Mouse (Mus musculus) gastrocnemius, postnatal 36 days (tissue): Measurements from ENCODE around the gene Slc52a3. TPM values are rescaled to one million over a fixed set of nuclear protein-coding genes. Genes with fewer than 3 reads are reported as not detected.

Experiments
- DNase-seq, 2 experiments: peaks; one replicate each; pipeline ENCODE4 v3.0.0; 2022
- intact Hi-C: fragments of 180-260 bp; cut with DNase I; formaldehyde crosslinking; loops from one replicate; pipeline ENCODE4 v1.15.1; 2025
- microRNA-seq, 2 experiments: library from miRNA; unstranded; fragments of <30 nt; microRNA quantifications; one replicate each; pipeline ENCODE4 v1.2.0; 2021
- total RNA-seq, 2 experiments: library from RNA; stranded (reverse); gene quantifications; 2 replicates each; pipeline ENCODE4 v1.2.3; 2021

Gene Slc52a3
- total RNA-seq, 2 experiments from 2014 or later: 0.36 to 0.91 TPM

DNA sequence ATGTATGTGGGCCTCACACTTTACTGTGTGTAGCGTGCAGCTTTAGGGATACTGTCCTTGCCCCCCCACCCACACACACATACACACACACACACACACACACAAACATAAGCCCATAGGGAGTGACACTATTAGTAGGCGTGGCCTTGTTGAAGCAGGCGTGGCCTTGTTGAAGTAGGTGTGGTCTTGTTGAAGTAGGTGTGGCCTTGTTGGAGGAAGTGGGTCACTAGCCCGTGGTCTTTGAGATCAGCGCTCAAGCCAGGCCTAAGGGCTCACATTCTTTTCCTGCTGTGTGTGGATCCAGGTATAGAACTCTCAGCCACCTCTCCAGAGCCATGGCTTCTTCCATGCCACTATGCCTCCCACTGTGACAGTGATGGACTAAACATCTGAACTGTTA, 34.7 kb downstream of the Slc52a3 start:
- intact Hi-C loops: no loop called here
- DNase-seq: no peak

DNA sequence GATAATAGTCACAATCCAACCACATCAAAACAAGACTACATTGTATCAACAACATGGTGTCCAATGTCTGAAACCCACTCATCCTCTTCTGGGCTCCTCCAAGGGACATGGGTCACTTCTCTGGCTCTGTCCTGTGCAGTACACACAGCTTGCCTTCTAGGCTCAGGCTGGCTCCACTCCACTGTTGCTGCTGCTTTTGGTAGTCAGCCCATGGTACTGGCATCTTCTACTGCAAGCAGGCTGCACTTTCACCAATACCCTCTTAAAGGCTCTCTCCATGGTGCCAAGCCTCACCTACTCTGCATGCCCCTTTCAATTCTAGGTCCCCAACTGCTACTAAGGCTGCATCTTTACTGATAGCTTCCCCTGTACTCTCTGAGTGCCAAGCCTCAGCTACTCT, 43.8 kb downstream of the Slc52a3 start:
- DNase-seq: no peak
- intact Hi-C loops: no loop called here

DNA sequence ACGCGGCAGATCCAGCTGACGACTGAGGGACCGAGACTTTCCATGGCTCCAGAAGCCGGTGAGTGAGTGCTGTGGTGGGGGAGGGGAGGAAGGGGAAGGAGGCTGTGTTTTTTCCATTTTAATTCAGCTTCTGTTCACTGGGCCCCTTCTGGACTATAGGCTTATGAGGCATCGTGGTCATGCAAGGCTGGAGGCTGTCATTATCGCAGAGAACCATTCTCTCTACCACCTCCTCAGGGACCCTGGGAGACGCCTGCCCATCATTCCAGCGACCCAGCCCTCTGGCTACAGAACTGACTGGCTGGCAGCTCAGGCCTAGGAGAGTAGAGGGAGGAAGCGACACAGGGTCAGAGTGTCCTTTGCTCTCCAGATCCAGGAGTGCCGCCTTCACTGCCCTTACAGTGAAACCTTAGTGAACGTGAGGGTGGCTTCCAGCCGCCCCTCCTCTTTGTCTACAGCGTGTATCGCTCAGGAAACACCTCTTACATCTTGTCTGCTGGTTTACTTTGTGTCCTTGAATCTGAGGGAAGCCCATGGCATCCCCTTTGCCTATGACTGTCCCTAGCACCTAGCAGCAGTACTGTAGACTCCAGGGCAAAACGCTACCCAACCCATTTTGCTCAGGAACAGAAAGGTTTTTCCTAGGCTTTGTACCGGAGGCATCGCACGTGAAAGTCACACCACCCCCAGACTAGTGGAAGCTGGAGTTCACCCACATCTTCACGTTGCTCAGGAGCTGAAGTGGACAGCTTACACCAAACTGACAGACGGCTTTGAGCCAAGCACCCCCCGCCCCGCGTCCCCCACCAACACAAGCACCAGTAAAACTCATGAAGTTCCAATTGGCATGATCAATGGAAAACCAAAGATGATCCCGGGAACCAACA, 51.0 kb downstream of the Slc52a3 start:
- intact Hi-C loops: no loop called here
- no peak for DNase-seq

DNA sequence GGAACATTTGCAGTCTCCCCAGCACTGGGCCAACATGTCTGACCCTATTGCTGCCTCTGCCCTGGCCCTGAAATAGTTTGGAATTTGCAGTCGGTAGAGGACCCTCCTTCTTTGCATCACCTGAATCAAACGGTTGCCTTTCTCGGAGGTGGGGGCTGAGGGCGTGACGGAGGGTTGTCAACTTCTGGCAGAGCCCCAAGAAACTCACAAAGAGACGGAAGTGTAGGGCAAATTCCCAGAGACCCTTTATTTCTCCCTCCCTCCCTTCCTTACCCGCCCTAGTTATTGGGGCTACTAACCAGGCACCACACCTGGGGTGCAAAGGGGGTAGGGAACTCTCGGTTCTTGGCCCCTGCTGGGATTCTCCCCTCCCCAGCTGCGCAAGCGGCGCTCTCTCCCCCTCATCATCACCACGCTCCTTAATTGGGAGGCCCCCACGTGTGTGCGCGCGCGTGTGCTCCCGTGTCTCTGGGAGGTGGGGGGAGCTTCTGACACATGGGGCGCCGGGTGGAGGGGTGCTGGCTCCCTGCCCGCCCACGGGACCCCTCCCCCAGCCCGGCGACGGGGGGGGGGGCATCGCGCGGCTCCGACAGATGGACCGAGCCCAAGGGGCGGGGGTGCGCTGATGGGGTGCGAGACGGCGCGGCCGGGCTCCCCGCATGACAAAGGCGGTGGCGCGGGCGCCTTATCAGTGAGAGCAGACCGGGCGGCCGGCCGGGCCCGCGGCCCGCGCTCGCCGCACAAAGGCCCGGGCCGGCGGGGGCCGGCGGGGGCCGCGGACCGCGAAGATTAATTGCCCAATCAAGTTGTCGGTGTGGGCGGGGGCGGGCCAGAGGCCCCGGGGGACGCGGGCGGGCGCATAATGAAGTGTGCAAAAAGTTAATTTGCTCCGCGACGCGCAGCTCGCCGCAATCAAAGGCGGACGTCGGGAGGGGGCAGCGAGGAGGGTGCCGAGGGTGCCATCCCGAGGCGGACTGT, 52.0 kb downstream of the Slc52a3 start:
- intact Hi-C loops: no loop called here
- DNase-seq: no peak

DNA sequence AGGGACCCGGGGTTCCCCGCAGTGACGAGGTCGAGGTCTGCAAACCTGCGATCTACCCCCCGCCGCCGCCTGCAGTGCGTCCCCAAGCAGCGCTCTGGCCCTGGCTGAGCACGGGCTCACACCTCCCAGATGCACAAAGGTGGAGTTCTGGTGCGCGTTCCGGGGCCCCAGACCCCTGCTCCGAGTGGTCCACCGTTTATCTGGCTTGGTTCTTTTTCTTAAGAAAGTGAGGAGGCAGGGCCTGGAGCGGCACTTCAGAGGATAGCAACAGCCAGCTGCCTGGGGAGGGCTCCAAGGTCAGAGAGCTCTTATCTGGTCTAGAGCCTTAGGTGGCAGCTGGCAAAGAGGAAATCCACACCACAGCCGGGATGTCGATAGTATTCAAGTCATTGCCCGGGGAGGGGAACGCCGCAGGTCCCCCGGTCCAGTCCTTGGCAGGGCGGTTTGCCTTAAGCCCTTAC, 52.7 kb downstream of the Slc52a3 start:
- DNase-seq: no peak
- intact Hi-C loops: no loop called here

DNA sequence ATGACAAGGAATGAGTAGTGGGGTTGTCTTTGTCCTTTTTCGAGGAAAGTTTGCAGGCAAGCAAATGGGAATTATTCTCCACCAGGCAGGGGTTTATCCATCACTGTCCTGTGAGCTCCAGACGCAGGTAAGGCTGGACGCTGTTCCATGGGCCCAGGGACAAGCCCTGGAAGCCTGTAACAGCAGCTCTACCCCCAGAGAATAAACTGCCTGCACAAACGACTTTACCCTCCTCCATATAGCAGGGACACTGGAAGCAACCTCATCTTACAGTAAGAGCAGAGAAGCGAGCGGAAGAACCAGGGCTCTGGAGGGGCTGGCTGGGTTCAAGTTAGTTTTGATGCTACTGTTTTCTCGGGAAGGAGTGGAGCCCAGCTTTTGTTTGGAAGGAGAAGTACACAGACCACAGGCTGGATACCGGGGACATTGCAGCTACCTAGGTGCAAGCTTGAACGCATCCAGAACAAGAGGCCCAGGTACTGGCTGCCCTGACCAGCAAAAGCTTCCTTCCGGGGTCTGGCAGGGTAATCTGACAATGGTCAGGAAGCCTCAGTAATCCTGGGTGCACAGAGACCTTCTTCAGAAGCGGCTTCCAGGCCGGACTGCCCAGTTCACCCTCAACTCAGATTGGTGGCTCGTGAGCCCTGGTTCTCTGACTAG, 53.4 kb downstream of the Slc52a3 start:
- intact Hi-C loops: no loop called here
- no peak for DNase-seq

DNA sequence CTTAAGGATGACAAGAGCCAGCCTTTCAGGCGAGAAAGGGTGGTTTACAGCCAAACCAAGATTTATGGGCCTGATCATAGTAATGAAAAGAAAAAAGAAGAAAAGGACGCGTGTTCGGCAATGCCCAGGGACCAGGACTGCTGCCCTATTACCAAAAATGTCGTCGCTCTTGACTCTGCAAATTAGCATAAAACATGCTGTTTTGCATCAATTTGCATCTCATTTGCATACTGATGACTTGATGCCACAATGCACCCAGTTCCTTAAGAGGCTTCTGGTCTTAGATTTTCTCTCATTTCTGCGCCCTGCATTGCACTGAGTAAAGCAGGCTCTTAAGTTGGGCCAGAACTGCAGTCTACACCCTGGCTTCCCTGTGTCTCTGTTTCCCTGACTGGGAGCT, 54.0 kb downstream of the Slc52a3 start:
- DNase-seq: no peak
- intact Hi-C loops: no loop called here

DNA sequence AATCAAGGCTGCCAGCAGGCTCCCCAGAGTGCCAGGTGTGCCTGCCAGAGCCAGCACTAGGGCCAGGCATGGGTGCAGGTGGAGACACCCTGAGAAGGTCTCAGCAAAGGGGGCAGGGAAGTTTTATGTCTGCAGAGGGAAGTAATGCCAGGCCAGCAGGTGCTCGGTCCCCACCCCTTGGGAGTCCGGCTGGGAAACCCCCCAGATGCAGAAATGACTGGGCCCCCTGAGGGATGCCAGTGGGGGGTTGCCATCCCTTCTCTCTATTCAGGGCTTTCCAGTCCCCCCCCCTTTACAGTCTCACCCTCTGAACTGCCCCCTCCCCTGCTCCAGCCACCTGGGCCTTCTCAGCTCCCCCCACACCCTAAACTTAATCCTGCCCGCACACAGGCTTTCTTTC, 55.7 kb downstream of the Slc52a3 start:
- DNase-seq: no peak
- intact Hi-C loops: no loop called here

DNA sequence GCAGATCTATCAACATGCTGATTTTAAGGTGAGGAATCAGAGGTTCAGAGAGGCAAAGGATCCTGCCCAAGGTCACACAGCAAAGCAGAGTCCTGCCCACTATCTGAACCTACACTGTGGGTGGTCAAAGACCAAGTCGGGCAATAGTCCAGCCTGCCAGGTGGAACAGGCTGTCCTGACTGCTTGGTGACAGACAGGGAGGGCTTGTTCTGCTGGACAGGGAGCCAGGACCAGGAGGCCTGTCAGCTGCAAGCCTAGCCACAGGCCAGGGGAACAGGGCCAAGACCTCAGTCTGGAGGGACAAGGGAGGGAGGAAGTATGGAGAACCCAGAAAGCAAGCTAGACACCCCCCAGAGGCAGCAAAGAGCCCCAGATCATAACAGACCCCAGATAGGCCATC, 59.1 kb downstream of the Slc52a3 start:
- intact Hi-C loops: no loop called here
- no peak for DNase-seq

DNA sequence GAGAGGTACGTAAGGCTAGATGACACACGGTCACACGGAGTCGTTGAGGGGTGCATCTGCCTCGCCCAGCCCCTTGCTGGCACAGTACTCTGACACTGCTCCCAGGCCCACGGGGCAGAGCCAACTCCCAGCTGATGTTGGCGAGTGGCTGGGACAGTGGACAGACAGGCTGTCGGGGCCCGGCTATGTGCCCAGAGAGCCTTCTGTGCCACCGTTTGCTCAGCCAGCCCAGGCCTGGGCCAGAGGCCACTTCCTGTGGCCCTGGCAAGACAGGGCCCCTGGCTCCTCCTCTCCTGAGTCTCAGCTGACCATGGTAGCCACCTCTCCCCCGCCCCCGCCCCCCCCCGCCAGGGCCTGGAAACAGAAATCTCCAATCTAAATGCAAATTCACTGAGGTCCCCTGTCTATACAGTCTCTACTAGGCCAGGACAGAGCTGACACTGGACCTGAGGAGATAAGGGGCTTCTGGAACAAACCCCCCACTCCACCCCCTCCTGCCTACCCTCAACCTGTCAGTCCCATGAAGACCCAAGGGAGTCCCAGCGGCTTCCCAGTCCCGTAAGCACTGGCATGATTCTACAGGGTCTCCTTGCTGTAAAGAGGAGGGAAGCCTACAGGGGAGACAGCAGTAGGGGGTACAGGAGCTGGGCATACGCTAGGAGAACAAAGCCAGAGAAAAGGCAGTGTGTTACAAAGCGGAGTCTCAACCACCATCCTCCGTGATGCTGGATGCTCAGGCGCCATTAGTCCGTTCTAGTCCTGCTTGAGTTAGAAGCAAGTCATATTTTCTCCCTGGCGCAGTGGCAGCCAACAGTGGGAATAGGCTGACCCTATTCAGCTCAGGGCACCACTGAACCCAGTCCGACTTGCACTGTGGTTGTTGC, 60.3 kb downstream of the Slc52a3 start:
- peak in 1 of 2 experiments; percentile 16 for DNase-seq
- intact Hi-C loops: no loop called here

DNA sequence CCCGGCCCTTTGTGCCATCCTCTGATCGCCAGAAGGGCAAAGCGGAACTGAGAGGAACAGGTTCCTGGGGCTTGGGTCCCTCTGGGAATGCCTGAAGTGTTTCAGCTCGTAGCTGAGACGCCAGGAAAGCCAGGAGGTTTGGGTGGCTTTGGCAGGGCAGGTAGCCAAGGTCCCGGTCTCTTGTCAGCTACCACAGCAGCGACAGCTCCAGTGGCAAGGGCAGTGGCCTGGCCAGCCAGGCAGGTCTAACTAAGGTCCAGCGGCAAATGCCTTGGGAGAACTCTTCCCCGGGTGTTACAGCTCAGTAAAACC, 60.9 kb downstream of the Slc52a3 start:
- intact Hi-C loops: no loop called here
- DNase-seq: no peak

Small RNA genes lying within 50 kb of the gene (microRNA-seq; reads per million reads assigned to microRNA genes)
- 0 reads per million in 2 experiments for gene Mir1953

Other genes with a start within 250 kb of the Slc52a3 start
- not detected for gene Rspo4, start 153.6 kb upstream of the Slc52a3 start, total RNA-seq
- gene Angpt4, start 85.3 kb upstream of the Slc52a3 start, total RNA-seq: under 1 TPM; 0.10 to 0.15 TPM
- 1 to 10 TPM; 2.5 to 2.6 TPM for gene Fam110a, start 16.3 kb upstream of the Slc52a3 start, total RNA-seq
- gene Scrt2, start 85.0 kb downstream of the Slc52a3 start, total RNA-seq: not detected
- gene Srxn1, start 109.0 kb downstream of the Slc52a3 start, total RNA-seq: 10 to 100 TPM; 21.3 to 21.5 TPM
- 10 to 100 TPM; 15.7 to 17.4 TPM for gene Tcf15, start 147.1 kb downstream of the Slc52a3 start, total RNA-seq
- gene Csnk2a1, start 230.3 kb downstream of the Slc52a3 start, total RNA-seq: 10 to 100 TPM; 82.6 to 84.0 TPM